8 mouse cellular contexts compared by ENCODE assay signal in the genomic region with DNA sequence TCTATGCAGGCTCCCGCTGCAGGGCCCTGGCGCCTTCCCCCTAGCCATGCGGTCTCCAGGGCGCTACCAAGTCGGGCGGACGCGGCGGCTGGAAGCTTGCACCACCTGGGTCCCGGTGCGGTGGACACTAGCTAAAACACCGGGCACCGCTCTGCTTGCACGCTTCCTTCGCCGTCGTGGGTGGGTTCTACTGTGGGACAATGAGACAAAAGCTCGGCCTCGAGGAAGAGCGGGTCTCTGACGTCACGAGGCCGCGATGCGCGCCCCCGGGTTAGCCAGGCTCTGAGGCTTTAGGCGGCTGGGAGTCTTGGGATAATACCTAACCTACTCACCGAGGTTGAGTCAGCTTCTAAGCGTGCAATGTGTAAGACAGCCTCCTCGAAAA. TPM values are rescaled to one million over a fixed set of nuclear protein-coding genes. Genes with fewer than 3 reads are reported as not detected.
DNase-seq lines count a peak whose midpoint lies in the region; ATAC-seq and TF ChIP-seq lines count a peak whose summit lies in the region.

No protein-coding gene starts in this region.

- peak overlapping the region; percentile 92 for H3K27ac ChIP-seq in embryonic fibroblast, embryonic 13.5 days (ENCODE audit: insufficient read depth, low read length)
- peak overlapping the region; percentile 98 for H3K27ac ChIP-seq in lung, embryonic 15.5 days

- H3K36me3 ChIP-seq in lung, embryonic 15.5 days = no peaks in the 10 kb centered on the region

- WGBS in lung, embryonic 15.5 days = under 1% methylated on average over 31 of the region's 31 CpGs

- peak overlapping the region; percentile 74 for H3K4me3 ChIP-seq in embryonic fibroblast, embryonic 13.5 days (ENCODE audit: insufficient read depth, low read length)
- H3K4me3 ChIP-seq in lung, embryonic 15.5 days = peak overlapping the region; percentile 77

- no peaks in the 10 kb centered on the region for H3K9me3 ChIP-seq in lung, embryonic 15.5 days

- peak; percentile 40 for ATAC-seq in CD4-positive, CD25-positive, alpha-beta regulatory T cell, adult 4 months
- no peak; the same call in 1 of the 2 replicates for ATAC-seq in lung, embryonic 15.5 days (ENCODE audit: borderline replicate concordance, extremely low read depth, low FRiP score, low TSS enrichment)

- peak overlapping the region; percentile 86 for H3K9ac ChIP-seq in lung, embryonic 15.5 days

- DNase-seq in adrenal gland, postnatal 4 days (ENCODE audit: low spot score in 2 of 2) = peak; percentile 34 to 43
- peak; percentile 69 for DNase-seq in heart, postnatal 4 days
- peak; percentile 65 for DNase-seq in layer of hippocampus, adult 9-11 months
- peak; percentile 49 for DNase-seq in ovary, postnatal 10 days (ENCODE audit: low spot score)
- DNase-seq in thymus, postnatal 36 days = peak; percentile 72 to 79

- 0 out of 2 replicates have a peak, but pooled peaks have one; percentile 47 for TF ChIP-seq POLR2A in embryonic fibroblast, embryonic 13.5 days (IDR thresholded peaks at IDR 0.05; ENCODE audit: low read depth, low read length)

- no peak for TF ChIP-seq CTCF in embryonic fibroblast, embryonic 13.5 days (IDR thresholded peaks at IDR 0.05; ENCODE audit: borderline replicate concordance, insufficient read depth, low read length)

- peaks cover 7% of the 10 kb centered on the region for H3K4me1 ChIP-seq in embryonic fibroblast, embryonic 13.5 days (ENCODE audit: control insufficient read depth, insufficient read depth, low read length)
- H3K4me1 ChIP-seq in lung, embryonic 15.5 days = peaks cover 8% of the 10 kb centered on the region; the same call in 1 of the 2 replicates

- peak overlapping the region; percentile 71 for H3K4me2 ChIP-seq in lung, embryonic 15.5 days

- H3K27me3 ChIP-seq in lung, embryonic 15.5 days = no peaks in the 10 kb centered on the region

RNA-seq across cellular contexts. Expression of a gene that starts 0.6 kb away (rescaled TPM):
- polyA plus RNA-seq in CD4-positive, CD25-positive, alpha-beta regulatory T cell, adult 4 months (2017; shearing (Covaris generic)) = 10 to 100 TPM; 84.5 TPM
- 10 to 100 TPM; 45.5 to 57.2 TPM for total RNA-seq in adrenal gland, postnatal 4 days (2021)
- 56.8 and 57.4 TPM in 2 replicates for polyA plus RNA-seq in embryonic fibroblast, embryonic 13.5 days (2011; ENCODE audit: insufficient read length, low read depth, missing spikeins)
- 10 to 100 TPM; 33.8 to 36.2 TPM for total RNA-seq in heart, postnatal 4 days (2021)
- polyA plus RNA-seq in lung, embryonic 15.5 days (2015; fragmentation: Nextera tagmentation; extraction: Ambion mirVana) = 62.4 and 68.3 TPM in 2 replicates

RNA-seq across cellular contexts. Expression of a gene that starts 16.0 kb away (rescaled TPM):
- polyA plus RNA-seq in CD4-positive, CD25-positive, alpha-beta regulatory T cell, adult 4 months (2017; shearing (Covaris generic)) = 10 to 100 TPM; 21.3 to 24.8 TPM
- 1 to 10 TPM; 4.3 to 6.1 TPM for total RNA-seq in adrenal gland, postnatal 4 days (2021)
- polyA plus RNA-seq in embryonic fibroblast, embryonic 13.5 days (2011; ENCODE audit: insufficient read length, low read depth, missing spikeins) = 1.6 and 2.3 TPM in 2 replicates
- total RNA-seq in heart, postnatal 4 days (2021) = 1 to 10 TPM; 1.2 to 2.9 TPM
- polyA plus RNA-seq in lung, embryonic 15.5 days (2015; fragmentation: Nextera tagmentation; extraction: Ambion mirVana) = 2.9 and 3.9 TPM in 2 replicates

RNA-seq across cellular contexts. Expression of a gene that starts 51.0 kb away (rescaled TPM):
- 10 to 100 TPM; 11.1 to 20.0 TPM for polyA plus RNA-seq in CD4-positive, CD25-positive, alpha-beta regulatory T cell, adult 4 months (2017; shearing (Covaris generic))
- total RNA-seq in adrenal gland, postnatal 4 days (2021) = 10 to 100 TPM; 18.7 to 19.1 TPM
- polyA plus RNA-seq in embryonic fibroblast, embryonic 13.5 days (2011; ENCODE audit: insufficient read length, low read depth, missing spikeins) = 22.4 and 29.5 TPM in 2 replicates
- 10 to 100 TPM; 21.3 to 25.3 TPM for total RNA-seq in heart, postnatal 4 days (2021)
- polyA plus RNA-seq in lung, embryonic 15.5 days (2015; fragmentation: Nextera tagmentation; extraction: Ambion mirVana) = 57.4 and 59.4 TPM in 2 replicates
